Mouse (Mus musculus) layer of hippocampus, adult 2 months (tissue): ENCODE results near the gene Mpped2. TPM values are rescaled to one million over a fixed set of nuclear protein-coding genes. Genes with fewer than 3 reads are reported as not detected.

ENCODE experiments used
- DNase-seq, 2 experiments: peaks; one replicate each; pipeline ENCODE4 v3.0.0; 2022; ENCODE audit warnings: low spot score in 2 of 2
- H3K27ac ChIP-seq: fragments of 200-600 bp; 2 replicates; pipeline ENCODE4 v1.8.1; 2022
- H3K4me3 ChIP-seq: fragments of 200-600 bp; 2 replicates; pipeline ENCODE4 v1.8.1; 2022; ENCODE audit warnings: mild to moderate bottlenecking
- CTCF ChIP-seq: fragments of 200-600 bp; conservative IDR thresholded peaks from 2 replicates; pipeline ENCODE4 v1.8.1; 2022; ENCODE audit warnings: antibody characterized with exemption, mild to moderate bottlenecking, moderate library complexity
- total RNA-seq, 2 experiments: library from RNA; stranded (reverse); gene quantifications; 2 replicates each; pipeline ENCODE4 v1.2.3; 2021

The Mpped2 gene
- total RNA-seq, 2 experiments from 2014 or later = 36.9 to 42.7 TPM

- no peak for TF ChIP-seq CTCF
- no peak overlapping the region for H3K27ac ChIP-seq
These were observed 170.1 kb downstream of the Mpped2 start for GRCm38 (mm10) chr2:106863050-106863653.

GRCm38 (mm10) chr2:106865148-106865786, 172.2 kb downstream of the Mpped2 start:
- no peak for DNase-seq
- H3K4me3 ChIP-seq = no peak overlapping the region
- no peak for TF ChIP-seq CTCF
- no peak overlapping the region for H3K27ac ChIP-seq

More at GRCm38 (mm10) chr2:106863050-106863653, 170.1 kb downstream of the Mpped2 start:
- DNase-seq = no peak
- H3K4me3 ChIP-seq = no peak overlapping the region

GRCm38 (mm10) chr2:106866303-106866702, 173.2 kb downstream of the Mpped2 start:
- no peak overlapping the region for H3K27ac ChIP-seq
- no peak overlapping the region for H3K4me3 ChIP-seq
- DNase-seq = no peak
- TF ChIP-seq CTCF = no peak

GRCm38 (mm10) chr2:106870886-106871285, 177.8 kb downstream of the Mpped2 start:
- no peak overlapping the region for H3K27ac ChIP-seq
- DNase-seq = no peak
- H3K4me3 ChIP-seq = no peak overlapping the region
- TF ChIP-seq CTCF = no peak

- H3K27ac ChIP-seq = no peak overlapping the region
- no peak for TF ChIP-seq CTCF
- DNase-seq = no peak
- no peak overlapping the region for H3K4me3 ChIP-seq
These were observed 180.1 kb downstream of the Mpped2 start for GRCm38 (mm10) chr2:106873166-106873565.

GRCm38 (mm10) chr2:106883390-106883789, 190.3 kb downstream of the Mpped2 start:
- DNase-seq = no peak
- H3K27ac ChIP-seq = no peak overlapping the region
- no peak for TF ChIP-seq CTCF

GRCm38 (mm10) chr2:106888174-106888573, 195.1 kb downstream of the Mpped2 start:
- Histone ChIP-seq H3K27ac (no peak overlapping the region), H3K4me3 (no peak overlapping the region)
- DNase-seq = no peak
- no peak for TF ChIP-seq CTCF

More at GRCm38 (mm10) chr2:106883390-106883789, 190.3 kb downstream of the Mpped2 start:
- H3K4me3 ChIP-seq = no peak overlapping the region

- Histone ChIP-seq H3K27ac (no peak overlapping the region), H3K4me3 (no peak overlapping the region)
- DNase-seq = peak in 1 of 2 experiments; percentile 22
- TF ChIP-seq CTCF = no peak
These were observed 196.4 kb downstream of the Mpped2 start for GRCm38 (mm10) chr2:106889297-106890000.

GRCm38 (mm10) chr2:106893376-106893775, 200.3 kb downstream of the Mpped2 start:
- H3K4me3 ChIP-seq = no peak overlapping the region
- H3K27ac ChIP-seq = no peak overlapping the region
- TF ChIP-seq CTCF = no peak
- DNase-seq = no peak

GRCm38 (mm10) chr2:106895326-106896023, 202.4 kb downstream of the Mpped2 start:
- TF ChIP-seq CTCF = no peak
- Histone ChIP-seq H3K4me3 (no peak overlapping the region), H3K27ac (no peak overlapping the region)
- no peak for DNase-seq

GRCm38 (mm10) chr2:106896024-106896384, 202.9 kb downstream of the Mpped2 start:
- no peak for TF ChIP-seq CTCF
- no peak overlapping the region for H3K4me3 ChIP-seq
- no peak overlapping the region for H3K27ac ChIP-seq
- DNase-seq = no peak

GRCm38 (mm10) chr2:106911951-106912480, 218.9 kb downstream of the Mpped2 start:
- TF ChIP-seq CTCF = no peak
- Histone ChIP-seq H3K27ac (no peak overlapping the region), H3K4me3 (no peak overlapping the region)
- DNase-seq = no peak
